Mouse (Mus musculus): ENCODE results near the gene Ccdc144b. TPM values are rescaled to one million over a fixed set of nuclear protein-coding genes. Genes with fewer than 3 reads are reported as not detected.

Ccdc144b gene
- polyA plus RNA-seq, 1 experiment from 2014 or later, result not detected

GRCm38 (mm10) chr3:36011239-36011638 lies 42.1 kb downstream of the Ccdc144b start:
- Histone ChIP-seq H3K4me3 (no peak overlapping the region), H3K27ac (no peak overlapping the region), H3K4me1 (no peaks in the 10 kb centered on the region), H3K9ac (no peak overlapping the region), H3K9me3 (replicated peaks) (no peaks in the 10 kb centered on the region), H3K27me3 (replicated peaks) (no peaks in the 10 kb centered on the region), H3K4me2 (no peak overlapping the region), H3K36me3 (no peaks in the 10 kb centered on the region)
- 64% methylated on average over 3 of the region's 3 CpGs for WGBS (ENCODE audit: insufficient replicate concordance)
- ATAC-seq, result no peak

GRCm38 (mm10) chr3:36008411-36009154 lies 44.8 kb downstream of the Ccdc144b start:
- 63% methylated on average over 4 of the region's 4 CpGs for WGBS (ENCODE audit: insufficient replicate concordance)

GRCm38 (mm10) chr3:36004028-36004895 lies 49.1 kb downstream of the Ccdc144b start:
- H3K9me3 ChIP-seq (replicated peaks), result no peaks in the 10 kb centered on the region
- no peaks in the 10 kb centered on the region for H3K27me3 ChIP-seq (replicated peaks)
- H3K4me3 ChIP-seq, result no peak overlapping the region
- no peak overlapping the region for H3K4me2 ChIP-seq
- WGBS (ENCODE audit: insufficient replicate concordance), result 76% methylated on average over 4 of the region's 4 CpGs
- no peaks in the 10 kb centered on the region for H3K36me3 ChIP-seq
- H3K27ac ChIP-seq, result no peak overlapping the region
- no peak overlapping the region for H3K9ac ChIP-seq
- peaks cover 11% of the 10 kb centered on the region for H3K4me1 ChIP-seq
- ATAC-seq, result no peak

More at GRCm38 (mm10) chr3:36008411-36009154, 44.8 kb downstream of the Ccdc144b start:
- no peak overlapping the region for H3K27ac ChIP-seq
- no peaks in the 10 kb centered on the region for H3K4me1 ChIP-seq
- no peaks in the 10 kb centered on the region for H3K27me3 ChIP-seq (replicated peaks)
- ATAC-seq, result no peak
- no peak overlapping the region for H3K4me3 ChIP-seq
- H3K4me2 ChIP-seq, result no peak overlapping the region
- H3K9ac ChIP-seq, result no peak overlapping the region
- H3K9me3 ChIP-seq (replicated peaks), result no peaks in the 10 kb centered on the region
- no peaks in the 10 kb centered on the region for H3K36me3 ChIP-seq

DNA sequence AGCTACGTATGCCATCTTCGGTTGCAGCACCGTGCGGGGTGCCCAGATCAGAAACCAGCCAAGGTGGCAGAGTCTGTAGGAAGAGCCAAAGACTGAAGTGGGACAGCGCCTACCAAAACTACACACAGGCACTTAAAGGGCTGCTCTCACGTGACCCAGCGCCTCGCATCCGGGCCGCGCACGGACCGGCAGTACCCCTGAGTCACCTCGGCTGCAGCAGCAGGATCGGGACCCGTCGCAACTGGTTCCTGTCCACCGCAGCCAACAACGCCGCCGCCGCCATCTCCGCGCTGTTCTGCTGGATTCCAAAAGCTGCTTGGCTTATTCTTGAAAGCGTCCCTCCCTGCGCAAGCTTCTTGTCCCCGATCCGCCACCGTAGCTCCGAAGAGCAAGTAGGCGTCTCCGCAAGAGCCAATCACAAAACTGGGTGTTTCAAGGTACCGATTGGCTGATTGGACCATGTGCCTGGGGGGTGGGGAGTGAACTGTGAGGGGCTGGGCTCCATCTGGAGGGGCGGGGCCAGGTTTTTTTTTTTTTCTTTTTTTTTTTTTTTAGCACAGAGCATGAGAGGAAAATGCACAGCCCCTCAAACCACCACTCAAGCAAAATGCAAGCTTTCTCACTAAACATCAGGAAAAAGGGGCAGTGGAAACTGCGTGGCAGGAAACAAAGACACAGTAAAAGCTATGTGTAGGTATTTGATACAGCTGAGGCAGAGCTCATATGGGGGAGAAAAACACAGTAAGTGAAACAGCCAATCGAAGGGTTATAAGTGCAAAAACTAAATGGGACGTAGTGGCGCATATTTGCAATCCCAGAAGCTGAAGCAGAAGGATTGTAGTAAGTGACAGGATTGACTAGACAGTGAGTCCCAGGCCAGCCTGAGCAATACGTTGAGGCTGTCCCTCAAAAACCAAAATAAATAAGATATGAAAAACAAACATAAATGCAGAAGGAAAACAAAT lies 52.8 kb downstream of the Ccdc144b start, which contains the start of gene Mccc1:
TSS of gene Mccc1 (minus strand) at position 404 of the 965 bp plus-strand sequence.
- peak within 1 kb of the TSS; percentile 87 for H3K4me2 ChIP-seq
- 4% methylated on average over 39 of the region's 39 CpGs for whole genome bisulfite sequencing (ENCODE audit: insufficient replicate concordance)
- H3K9ac ChIP-seq, result peak within 1 kb of the TSS; percentile 74
- peak within 1 kb of the TSS; percentile 78 for H3K4me3 ChIP-seq
- H3K36me3 ChIP-seq, result no peaks in the 10 kb centered on the region
- H3K4me1 ChIP-seq, result peaks cover 11% of the 10 kb centered on the region
- H3K27me3 ChIP-seq (replicated peaks), result no peaks in the 10 kb centered on the region
- no peaks in the 10 kb centered on the region for H3K9me3 ChIP-seq (replicated peaks)
- peak within 1 kb of the TSS; percentile 75 for H3K27ac ChIP-seq
- ATAC-seq, result peak; percentile 98

DNA sequence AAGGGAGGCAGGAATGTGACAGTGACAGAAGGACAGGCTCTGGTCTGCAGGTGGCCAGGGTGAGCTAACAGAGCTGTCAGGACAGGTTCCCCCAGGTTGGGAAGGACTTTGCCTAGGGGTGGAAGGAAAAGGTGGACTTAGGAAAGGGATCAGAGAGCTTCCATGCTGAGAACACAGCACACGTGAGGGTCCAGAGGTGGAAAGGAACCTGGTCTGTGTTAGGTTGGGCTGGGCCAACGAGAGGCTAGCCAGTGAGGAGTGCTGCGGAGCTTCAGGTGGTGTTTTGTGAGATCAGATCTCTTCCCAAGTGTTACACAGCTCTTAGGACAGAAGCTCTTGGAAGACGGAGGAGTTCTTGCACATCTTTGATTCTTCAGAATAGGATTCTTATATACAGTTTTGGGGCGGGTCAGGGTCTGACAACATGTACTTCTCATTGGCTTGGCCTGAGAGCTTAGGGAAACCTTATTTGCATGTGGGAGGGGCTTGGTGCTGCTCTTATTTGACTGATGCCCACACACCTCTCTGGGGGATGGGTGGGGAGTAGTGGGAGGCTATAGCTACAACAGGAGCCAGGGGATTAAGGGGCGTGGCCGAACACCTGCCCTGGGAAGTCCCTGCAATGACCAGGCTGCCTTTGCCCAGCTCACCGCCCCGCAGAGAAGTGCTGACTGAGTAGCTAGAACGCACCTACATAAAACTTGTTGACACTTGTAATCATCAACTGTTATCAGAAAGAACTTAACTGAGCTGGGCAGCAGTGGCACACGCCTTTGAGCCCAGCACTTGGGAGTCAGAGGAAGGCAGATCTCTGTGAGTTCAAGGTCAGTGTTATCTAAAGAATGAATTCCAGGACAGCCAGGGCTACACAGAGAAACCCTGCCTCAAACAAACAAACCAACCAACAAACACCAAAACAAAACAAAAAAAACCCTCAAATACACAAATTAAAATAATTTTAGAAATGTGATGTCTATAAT lies 58.5 kb downstream of the Ccdc144b start:
- H3K36me3 ChIP-seq, result peaks cover 15% of the 10 kb centered on the region
- no peak for ATAC-seq
- H3K9me3 ChIP-seq (replicated peaks), result no peaks in the 10 kb centered on the region
- H3K27ac ChIP-seq, result no peak overlapping the region
- H3K9ac ChIP-seq, result no peak overlapping the region
- no peak overlapping the region for H3K4me3 ChIP-seq
- H3K4me1 ChIP-seq, result peaks cover 12% of the 10 kb centered on the region
- no peak overlapping the region for H3K4me2 ChIP-seq
- no peaks in the 10 kb centered on the region for H3K27me3 ChIP-seq (replicated peaks)
- WGBS (ENCODE audit: insufficient replicate concordance), result 65% methylated on average over 11 of the region's 11 CpGs

- Histone ChIP-seq H3K36me3 (peaks cover 44% of the 10 kb centered on the region), H3K9ac (no peak overlapping the region), H3K4me3 (no peak overlapping the region), H3K4me1 (peaks cover 7% of the 10 kb centered on the region; the same call in 1 of the 2 replicates), H3K9me3 (replicated peaks) (no peaks in the 10 kb centered on the region), H3K4me2 (no peak overlapping the region), H3K27ac (no peak overlapping the region), H3K27me3 (replicated peaks) (no peaks in the 10 kb centered on the region)
- no peak for ATAC-seq
- 87% methylated on average over 7 of the region's 7 CpGs for WGBS (ENCODE audit: insufficient replicate concordance)
Observed at GRCm38 (mm10) chr3:35990715-35991114, 62.6 kb downstream of the Ccdc144b start.

DNA sequence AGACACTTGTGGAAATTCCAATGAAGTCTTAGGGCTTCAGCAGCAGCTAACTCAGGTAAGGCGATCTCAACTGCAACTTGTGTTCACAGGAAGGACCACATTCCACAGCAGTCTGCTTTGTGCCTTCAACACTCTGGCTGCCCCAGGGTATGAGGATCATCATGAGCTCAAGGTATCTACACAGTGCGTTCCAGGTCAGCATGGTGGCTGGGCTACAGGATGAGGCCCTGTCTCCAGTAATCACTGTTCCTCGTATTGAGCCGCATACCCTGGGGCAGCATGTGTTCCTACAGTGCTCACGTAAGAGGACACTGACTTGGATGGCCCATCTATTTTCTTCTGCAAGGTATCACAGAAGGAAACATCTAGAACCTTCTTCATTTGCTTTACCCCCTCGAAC lies 65.3 kb downstream of the Ccdc144b start:
- no peak overlapping the region for H3K9ac ChIP-seq
- 81% methylated on average over 6 of the region's 6 CpGs for WGBS (ENCODE audit: insufficient replicate concordance)
- no peak overlapping the region for H3K4me2 ChIP-seq
- no peak overlapping the region for H3K4me3 ChIP-seq
- H3K9me3 ChIP-seq (replicated peaks), result no peaks in the 10 kb centered on the region
- H3K27me3 ChIP-seq (replicated peaks), result no peaks in the 10 kb centered on the region
- no peak overlapping the region for H3K27ac ChIP-seq
- ATAC-seq, result no peak
- peaks cover 54% of the 10 kb centered on the region for H3K36me3 ChIP-seq
- H3K4me1 ChIP-seq, result no peaks in the 10 kb centered on the region

DNA sequence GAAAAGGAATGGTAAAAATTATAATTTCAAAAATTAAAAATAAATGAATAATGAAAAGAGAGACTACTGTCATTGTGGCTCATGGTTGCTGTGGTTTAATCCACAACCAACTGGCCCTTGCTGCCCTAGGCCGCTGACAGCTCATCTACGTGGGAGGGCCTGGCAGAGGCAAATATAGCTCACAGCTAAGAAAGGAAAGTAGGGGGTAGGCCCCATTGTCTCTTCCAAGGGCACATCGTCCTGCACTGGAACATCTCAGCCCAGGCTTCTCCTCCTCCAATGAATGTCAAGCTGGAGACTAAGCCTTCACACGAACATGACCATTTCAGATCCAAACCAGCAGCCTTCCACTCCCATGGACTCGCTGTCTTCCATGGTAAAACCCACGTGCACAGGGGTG lies 67.1 kb downstream of the Ccdc144b start:
- no peak overlapping the region for H3K4me2 ChIP-seq
- WGBS (ENCODE audit: insufficient replicate concordance), result 77% methylated on average over 6 of the region's 6 CpGs
- ATAC-seq, result no peak

GRCm38 (mm10) chr3:35973551-35973950 lies 79.8 kb downstream of the Ccdc144b start:
- no peaks in the 10 kb centered on the region for H3K27me3 ChIP-seq (replicated peaks)
- 56% methylated on average over 7 of the region's 7 CpGs for WGBS (ENCODE audit: insufficient replicate concordance)
- ATAC-seq, result no peak
- H3K4me3 ChIP-seq, result no peak overlapping the region
- peaks cover 31% of the 10 kb centered on the region for H3K36me3 ChIP-seq
- no peaks in the 10 kb centered on the region for H3K9me3 ChIP-seq (replicated peaks)
- no peak overlapping the region for H3K4me2 ChIP-seq
- H3K27ac ChIP-seq, result no peak overlapping the region
- no peak overlapping the region for H3K9ac ChIP-seq
- H3K4me1 ChIP-seq, result no peaks in the 10 kb centered on the region

More for the DNA sequence above, 67.1 kb downstream of the Ccdc144b start:
- Histone ChIP-seq H3K4me3 (no peak overlapping the region), H3K27me3 (replicated peaks) (no peaks in the 10 kb centered on the region), H3K9me3 (replicated peaks) (no peaks in the 10 kb centered on the region), H3K4me1 (no peaks in the 10 kb centered on the region), H3K27ac (no peak overlapping the region), H3K36me3 (peaks cover 62% of the 10 kb centered on the region), H3K9ac (no peak overlapping the region)

DNA sequence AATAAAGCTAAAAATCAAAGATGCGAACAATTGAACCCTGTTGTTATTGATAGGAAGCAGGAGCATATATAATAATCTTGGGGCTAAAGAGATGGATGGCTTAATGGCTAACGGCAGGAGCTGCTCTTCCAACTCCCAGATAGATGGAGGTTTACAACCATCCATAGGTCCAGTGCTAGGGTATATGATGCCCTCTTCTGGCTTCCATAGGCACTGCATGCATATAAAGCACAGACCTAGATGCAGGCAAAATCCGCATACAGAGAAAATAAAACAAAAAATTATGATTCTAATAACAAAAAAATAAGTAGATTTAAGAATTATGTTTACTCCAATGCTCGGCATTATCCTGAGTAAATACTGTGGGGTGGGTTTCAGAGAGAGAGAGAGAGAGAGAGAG lies 80.4 kb downstream of the Ccdc144b start:
- Histone ChIP-seq H3K27me3 (replicated peaks) (no peaks in the 10 kb centered on the region), H3K36me3 (peaks cover 30% of the 10 kb centered on the region), H3K9ac (no peak overlapping the region), H3K4me1 (no peaks in the 10 kb centered on the region), H3K27ac (no peak overlapping the region), H3K9me3 (replicated peaks) (no peaks in the 10 kb centered on the region), H3K4me2 (no peak overlapping the region), H3K4me3 (no peak overlapping the region)
- 75% methylated on average over 4 of the region's 4 CpGs for WGBS (ENCODE audit: insufficient replicate concordance)
- ATAC-seq, result no peak

Data from liver, embryonic 12.5 days (tissue).